Mouse (Mus musculus): ENCODE measurements around the gene Exog.

Gene Exog

DNA sequence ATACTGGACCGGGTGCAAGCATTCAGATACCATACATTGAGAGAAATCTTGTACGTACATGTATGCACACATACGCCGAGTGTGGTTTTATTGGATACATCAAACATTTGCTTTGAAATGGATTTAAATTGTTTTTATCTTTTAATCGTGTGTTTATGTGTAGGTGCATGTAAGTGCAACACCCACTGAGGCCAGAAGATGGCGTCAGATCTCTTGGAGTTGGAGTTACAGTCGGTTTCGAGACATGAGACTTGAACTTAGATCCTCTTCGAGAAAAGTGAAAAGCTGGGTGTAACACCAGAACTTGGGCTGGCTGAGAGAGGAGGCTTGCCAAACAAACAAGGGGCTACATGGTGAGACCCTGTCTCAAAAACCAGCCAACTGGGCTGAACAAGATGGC, 58.9 kb downstream of the Exog start:
- no peak for DNase-seq (ENCODE audit: low spot score in 2 of 2)

- no peak for DNase-seq (ENCODE audit: low spot score in 2 of 2)
Observed at GRCm38 (mm10) chr9:119504981-119505658, 60.4 kb downstream of the Exog start.

- DNase-seq (ENCODE audit: low spot score in 2 of 2) = no peak
Observed at GRCm38 (mm10) chr9:119510902-119511301, 66.2 kb downstream of the Exog start.

- no peak for DNase-seq (ENCODE audit: low spot score in 2 of 2)
Observed at GRCm38 (mm10) chr9:119512993-119513392, 68.2 kb downstream of the Exog start.

DNA sequence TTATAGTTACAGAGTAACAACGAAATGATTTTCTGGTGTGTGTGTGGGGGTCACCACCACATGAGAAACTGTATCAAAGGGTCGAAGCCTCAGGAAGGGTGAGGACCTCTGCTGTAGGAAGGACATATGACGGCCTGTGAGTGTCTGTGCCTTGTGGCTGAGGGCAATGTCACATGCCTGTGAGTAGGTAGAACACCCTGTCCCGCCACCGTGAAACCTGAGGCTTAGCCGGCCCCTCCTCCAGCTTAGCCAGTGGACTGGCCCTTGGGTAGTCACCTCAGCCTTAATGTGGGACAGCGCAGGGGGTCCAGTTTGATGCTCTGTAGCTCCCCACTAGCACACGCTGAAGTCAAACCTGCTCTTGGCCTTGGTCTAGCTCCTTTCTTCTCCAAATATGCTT, 69.1 kb downstream of the Exog start:
- no peak for DNase-seq (ENCODE audit: low spot score in 2 of 2)

DNA sequence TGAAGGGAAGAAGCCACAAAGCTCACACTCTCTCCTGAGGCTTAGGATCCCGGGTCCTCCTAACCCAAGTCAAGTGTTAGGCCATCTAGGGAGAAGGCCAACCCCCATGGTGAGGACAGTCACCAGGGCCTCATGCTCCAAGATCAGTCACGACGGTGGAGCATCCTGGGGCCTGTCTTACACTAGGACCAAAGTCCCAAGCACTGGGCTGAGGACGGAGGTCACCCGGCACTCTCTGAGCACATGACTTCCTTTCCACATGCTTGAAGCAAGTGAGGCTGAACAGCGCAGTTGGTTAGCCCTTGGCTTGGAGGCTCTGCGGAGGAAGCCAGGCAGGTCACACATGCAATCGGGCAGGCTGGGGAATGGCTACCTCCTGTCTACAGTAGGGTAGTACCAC, 70.2 kb downstream of the Exog start:
- no peak for DNase-seq (ENCODE audit: low spot score in 2 of 2)

All from urinary bladder, postnatal 36 days (tissue).